Mouse (Mus musculus) small intestine, adult 2 months (tissue): Measurements from ENCODE around the gene Olfml2b.

ENCODE experiments used
- CTCF ChIP-seq: fragments of 200-500 bp; IDR thresholded peaks from 2 replicates; pipeline ENCODE4 v1.5.1; 2012; ENCODE audit warnings: low read depth, mild to moderate bottlenecking, control low read depth, inconsistent platforms, low read length, moderate library complexity, mixed read lengths; ENCODE audit not compliant: insufficient replicate concordance, insufficient read length; ENCODE audit errors: extremely low read depth
- POLR2A ChIP-seq: fragments of 200-500 bp; IDR thresholded peaks from 2 replicates; pipeline ENCODE4 v1.6.1; 2012; ENCODE audit warnings: low read depth, mild to moderate bottlenecking, control low read depth, inconsistent platforms, low read length, moderate library complexity

GRCm38 (mm10) chr1:170665200-170665599 lies 20.9 kb downstream of the Olfml2b start:
- TF ChIP-seq CTCF (no peak), POLR2A (no peak)
